Mouse (Mus musculus) midbrain, embryonic 13.5 days (tissue): ENCODE results near the gene Gpc6. TPM values are rescaled to one million over a fixed set of nuclear protein-coding genes. Genes with fewer than 3 reads are reported as not detected.
A peak's percentile ranks its signal among the peaks of the same experiment; 100 is the strongest.

Source experiments
- ATAC-seq: fragments of 200-750 bp; cut with Nextera tagmentation; 2 replicates; pipeline ENCODE4 v1.8.0; 2017; ENCODE audit warnings: mild to moderate bottlenecking, moderate TSS enrichment, moderate library complexity
- H3K27ac ChIP-seq: fragments of 300-500 bp; sonication (generic); 2 replicates; pipeline ENCODE4 v1.5.1; 2015; ENCODE audit warnings: inconsistent platforms, mild to moderate bottlenecking, moderate library complexity
- H3K27me3 ChIP-seq: fragments of 300-500 bp; sonication (generic); 2 replicates; pipeline ENCODE4 v1.6.1; 2015; ENCODE audit warnings: mild to moderate bottlenecking, inconsistent platforms
- H3K36me3 ChIP-seq: fragments of 300-500 bp; sonication (generic); 2 replicates; pipeline ENCODE4 v1.6.1; 2015; ENCODE audit warnings: mild to moderate bottlenecking, inconsistent platforms
- H3K4me1 ChIP-seq: fragments of 300-500 bp; sonication (generic); replicated peaks from 2 replicates; pipeline ENCODE4 v1.6.1; 2015; ENCODE audit warnings: inconsistent platforms
- H3K4me2 ChIP-seq: fragments of 300-500 bp; sonication (generic); replicated peaks from 2 replicates; pipeline ENCODE4 v1.6.1; 2015; ENCODE audit warnings: moderate library complexity, mild to moderate bottlenecking, inconsistent platforms
- H3K4me3 ChIP-seq: fragments of 300-500 bp; sonication (generic); replicated peaks from 2 replicates; pipeline ENCODE4 v1.5.1; 2015; ENCODE audit warnings: mild to moderate bottlenecking, inconsistent platforms
- H3K9ac ChIP-seq: fragments of 300-500 bp; sonication (generic); replicated peaks from 2 replicates; pipeline ENCODE4 v1.6.1; 2015; ENCODE audit warnings: mild to moderate bottlenecking, inconsistent platforms
- H3K9me3 ChIP-seq: fragments of 300-500 bp; sonication (generic); 2 replicates; pipeline ENCODE4 v1.6.1; 2016; ENCODE audit warnings: mild to moderate bottlenecking, inconsistent platforms
- WGBS: fragments of 180-500 bp; shearing (Covaris S2); methylation state at CpG from one replicate; pipeline ENCODE4 v1.1.7; 2015; 5-methylcytosine and 5-hydroxymethylcytosine counted together
- polyA plus RNA-seq: library from polyadenylated mRNA; unstranded; fragments of >200 nt; fragmentation: Nextera tagmentation; extraction: Ambion mirVana; gene quantifications from 2 replicates; pipeline ENCODE4 v1.2.1, GENCODE M21; 2015

Gpc6 gene
- polyA plus RNA-seq, 1 experiment from 2014 or later, result 20.8 TPM

- no peak overlapping the region for H3K4me2 ChIP-seq
- H3K4me3 ChIP-seq, result no peak overlapping the region
- no peak for ATAC-seq
- no peaks in the 10 kb centered on the region for H3K27me3 ChIP-seq
- 82% methylated on average over 8 of the region's 8 CpGs for WGBS
- H3K9me3 ChIP-seq, result no peaks in the 10 kb centered on the region
- no peaks in the 10 kb centered on the region for H3K36me3 ChIP-seq
- no peak overlapping the region for H3K27ac ChIP-seq
- no peaks in the 10 kb centered on the region for H3K4me1 ChIP-seq
- H3K9ac ChIP-seq, result no peak overlapping the region
Measured at GRCm38 (mm10) chr14:117714165-117714564, 789.0 kb downstream of the Gpc6 start.

GRCm38 (mm10) chr14:117716305-117716704, 791.2 kb downstream of the Gpc6 start:
- Histone ChIP-seq H3K27me3 (no peaks in the 10 kb centered on the region), H3K9me3 (no peaks in the 10 kb centered on the region), H3K4me2 (no peak overlapping the region), H3K4me1 (no peaks in the 10 kb centered on the region), H3K27ac (no peak overlapping the region), H3K4me3 (no peak overlapping the region), H3K36me3 (no peaks in the 10 kb centered on the region), H3K9ac (no peak overlapping the region)
- 97% methylated on average over 3 of the region's 3 CpGs for WGBS
- ATAC-seq, result no peak

- H3K4me3 ChIP-seq, result no peak overlapping the region
- 81% methylated on average over 2 of the region's 2 CpGs for WGBS
- H3K27me3 ChIP-seq, result no peaks in the 10 kb centered on the region
- no peak overlapping the region for H3K27ac ChIP-seq
- H3K9me3 ChIP-seq, result no peaks in the 10 kb centered on the region
- no peaks in the 10 kb centered on the region for H3K36me3 ChIP-seq
- no peak overlapping the region for H3K4me2 ChIP-seq
- peaks cover 9% of the 10 kb centered on the region; the same call in 1 of the 2 replicates for H3K4me1 ChIP-seq
- ATAC-seq, result no peak
- no peak overlapping the region for H3K9ac ChIP-seq
Measured at GRCm38 (mm10) chr14:117728741-117729140, 803.6 kb downstream of the Gpc6 start.

GRCm38 (mm10) chr14:117755231-117755630, 830.1 kb downstream of the Gpc6 start:
- no peak for ATAC-seq
- Histone ChIP-seq H3K9ac (no peak overlapping the region), H3K9me3 (no peaks in the 10 kb centered on the region), H3K27me3 (no peaks in the 10 kb centered on the region), H3K4me3 (no peak overlapping the region), H3K4me1 (peaks cover 11% of the 10 kb centered on the region), H3K4me2 (no peak overlapping the region), H3K27ac (no peak overlapping the region), H3K36me3 (0 out of 2 replicates have a peak, but pooled peaks cover 3% of the 10 kb centered on the region)
- 83% methylated on average over 7 of the region's 7 CpGs for WGBS

- Histone ChIP-seq H3K27me3 (no peaks in the 10 kb centered on the region), H3K36me3 (no peaks in the 10 kb centered on the region), H3K9ac (no peak overlapping the region), H3K4me3 (no peak overlapping the region), H3K4me1 (peaks cover 13% of the 10 kb centered on the region), H3K9me3 (no peaks in the 10 kb centered on the region), H3K27ac (no peak overlapping the region), H3K4me2 (no peak overlapping the region)
- 88% methylated on average over 7 of the region's 7 CpGs for WGBS
- ATAC-seq, result no peak
Measured at GRCm38 (mm10) chr14:117756505-117756904, 831.4 kb downstream of the Gpc6 start.

GRCm38 (mm10) chr14:117757790-117758358, 832.8 kb downstream of the Gpc6 start:
- no peak overlapping the region for H3K4me3 ChIP-seq
- H3K27ac ChIP-seq, result no peak overlapping the region
- H3K9ac ChIP-seq, result no peak overlapping the region
- WGBS, result 46% methylated on average over 6 of the region's 6 CpGs
- no peaks in the 10 kb centered on the region for H3K27me3 ChIP-seq
- ATAC-seq, result peak; percentile 72
- no peak overlapping the region for H3K4me2 ChIP-seq
- no peaks in the 10 kb centered on the region for H3K9me3 ChIP-seq
- H3K36me3 ChIP-seq, result no peaks in the 10 kb centered on the region
- H3K4me1 ChIP-seq, result peaks cover 13% of the 10 kb centered on the region

GRCm38 (mm10) chr14:117760830-117761517, 835.9 kb downstream of the Gpc6 start:
- no peak overlapping the region for H3K27ac ChIP-seq
- H3K27me3 ChIP-seq, result no peaks in the 10 kb centered on the region
- H3K36me3 ChIP-seq, result no peaks in the 10 kb centered on the region
- H3K9ac ChIP-seq, result no peak overlapping the region
- no peak overlapping the region for H3K4me2 ChIP-seq
- peaks cover 13% of the 10 kb centered on the region for H3K4me1 ChIP-seq
- 75% methylated on average over 4 of the region's 4 CpGs for WGBS
- ATAC-seq, result no peak
- no peak overlapping the region for H3K4me3 ChIP-seq
- no peaks in the 10 kb centered on the region for H3K9me3 ChIP-seq

- no peak overlapping the region for H3K4me3 ChIP-seq
- no peak overlapping the region for H3K27ac ChIP-seq
- peaks cover 7% of the 10 kb centered on the region for H3K4me1 ChIP-seq
- no peaks in the 10 kb centered on the region for H3K9me3 ChIP-seq
- no peaks in the 10 kb centered on the region for H3K27me3 ChIP-seq
- H3K9ac ChIP-seq, result no peak overlapping the region
- no peak overlapping the region for H3K4me2 ChIP-seq
- H3K36me3 ChIP-seq, result no peaks in the 10 kb centered on the region
- 82% methylated on average over 5 of the region's 5 CpGs for WGBS
- ATAC-seq, result no peak
Measured at GRCm38 (mm10) chr14:117762934-117763333, 837.8 kb downstream of the Gpc6 start.

GRCm38 (mm10) chr14:117767861-117768260, 842.7 kb downstream of the Gpc6 start:
- Histone ChIP-seq H3K4me1 (no peaks in the 10 kb centered on the region), H3K36me3 (no peaks in the 10 kb centered on the region), H3K4me3 (no peak overlapping the region), H3K27ac (no peak overlapping the region), H3K27me3 (no peaks in the 10 kb centered on the region), H3K4me2 (no peak overlapping the region), H3K9me3 (no peaks in the 10 kb centered on the region), H3K9ac (no peak overlapping the region)
- no peak for ATAC-seq
- 93% methylated on average over 4 of the region's 4 CpGs for WGBS

GRCm38 (mm10) chr14:117768697-117769096, 843.6 kb downstream of the Gpc6 start:
- Histone ChIP-seq H3K4me3 (no peak overlapping the region), H3K36me3 (no peaks in the 10 kb centered on the region), H3K27me3 (no peaks in the 10 kb centered on the region), H3K4me1 (peaks cover 4% of the 10 kb centered on the region), H3K4me2 (no peak overlapping the region), H3K27ac (no peak overlapping the region), H3K9ac (no peak overlapping the region), H3K9me3 (no peaks in the 10 kb centered on the region)
- ATAC-seq, result no peak
- whole genome bisulfite sequencing, result 97% methylated on average over 7 of the region's 7 CpGs

GRCm38 (mm10) chr14:117773373-117773772, 848.3 kb downstream of the Gpc6 start:
- no peaks in the 10 kb centered on the region for H3K27me3 ChIP-seq
- H3K27ac ChIP-seq, result no peak overlapping the region
- 0 out of 2 replicates have a peak, but pooled peaks have one; percentile 60 for ATAC-seq
- no peak overlapping the region for H3K9ac ChIP-seq
- H3K36me3 ChIP-seq, result no peaks in the 10 kb centered on the region
- no peak overlapping the region for H3K4me2 ChIP-seq
- H3K9me3 ChIP-seq, result no peaks in the 10 kb centered on the region
- H3K4me1 ChIP-seq, result peaks cover 9% of the 10 kb centered on the region
- WGBS, result 51% methylated on average over 2 of the region's 2 CpGs
- no peak overlapping the region for H3K4me3 ChIP-seq

GRCm38 (mm10) chr14:117777866-117778500, 852.9 kb downstream of the Gpc6 start:
- H3K9ac ChIP-seq, result no peak overlapping the region
- H3K27ac ChIP-seq, result no peak overlapping the region
- 82% methylated on average over 13 of the region's 13 CpGs for WGBS
- H3K4me1 ChIP-seq, result peaks cover 9% of the 10 kb centered on the region
- no peaks in the 10 kb centered on the region for H3K36me3 ChIP-seq
- H3K4me2 ChIP-seq, result no peak overlapping the region
- ATAC-seq, result peak; percentile 51
- no peak overlapping the region for H3K4me3 ChIP-seq
- H3K9me3 ChIP-seq, result no peaks in the 10 kb centered on the region
- H3K27me3 ChIP-seq, result no peaks in the 10 kb centered on the region
